Mouse (Mus musculus): ENCODE data around the gene Vmn1r204. TPM values are rescaled to one million over a fixed set of nuclear protein-coding genes. Genes with fewer than 3 reads are reported as not detected.

Gene Vmn1r204
- not detected in 2 replicates for polyA plus RNA-seq (2015; fragmentation: Nextera tagmentation; extraction: Ambion mirVana)

DNA sequence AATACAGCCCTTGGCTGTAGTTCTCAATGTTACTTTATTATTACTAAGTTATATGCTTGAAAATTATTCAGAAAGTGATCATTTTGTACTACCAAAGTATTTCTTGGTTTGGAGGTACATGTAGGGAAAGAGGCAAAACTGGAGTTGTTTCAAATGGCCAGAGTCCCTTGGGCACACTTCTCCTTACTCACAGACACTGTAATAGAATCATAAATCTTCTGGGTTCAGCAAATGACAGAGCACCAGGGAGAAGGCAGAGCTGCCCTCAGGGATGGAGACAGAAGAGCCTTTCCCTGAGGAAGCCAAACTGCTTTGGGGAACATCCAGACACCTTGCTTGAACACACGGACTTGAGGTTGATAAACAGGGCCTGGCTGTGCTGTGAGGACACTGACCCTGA, at the start of gene Vmn1r204:
Gene Vmn1r204, plus strand, starts transcription at position 301 of the 400 bp plus-strand sequence.

DNA sequence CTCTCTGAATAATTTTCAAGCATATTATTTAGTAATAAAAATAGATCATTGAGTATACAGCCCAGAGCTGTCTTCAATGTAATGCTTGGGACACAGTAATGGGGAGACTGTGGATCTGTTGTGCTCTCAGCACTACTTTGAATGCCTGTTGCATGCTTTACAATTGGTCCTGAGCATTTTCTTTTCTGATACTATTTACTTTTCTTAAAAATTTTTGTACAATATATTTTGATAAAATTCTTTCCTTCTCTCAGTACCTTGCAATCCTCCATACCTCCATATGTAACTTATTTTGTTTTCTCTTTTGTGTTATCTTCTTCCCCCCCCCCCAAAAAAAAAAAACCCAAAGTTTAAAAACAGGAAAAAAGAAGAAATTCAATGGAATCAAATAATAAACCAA, 47.7 kb upstream of the Vmn1r204 start, which contains the start of gene Vmn1r202:
Gene Vmn1r202, minus strand, starts transcription at position 101 of the 400 bp plus-strand sequence.

DNA sequence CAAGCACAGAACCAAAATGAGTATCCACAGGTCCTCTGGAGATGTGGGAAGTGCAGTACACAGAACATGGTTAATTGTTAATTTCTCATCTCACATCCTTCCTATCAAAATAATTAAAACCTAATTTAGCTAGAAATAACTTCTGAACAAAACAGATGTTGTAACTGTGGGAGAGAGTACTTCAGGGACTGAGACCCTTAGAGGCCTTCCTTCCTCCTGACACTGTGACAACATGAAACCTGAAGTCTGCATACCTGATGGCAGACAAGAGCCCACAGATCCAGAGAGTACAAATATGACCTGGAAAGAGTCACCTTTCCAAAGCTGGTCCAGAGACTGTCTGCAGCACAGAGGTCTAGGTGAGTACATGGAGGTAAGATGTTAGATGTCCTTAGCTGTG, 35.2 kb upstream of the Vmn1r204 start, which contains the start of gene Vmn1r203:
Gene Vmn1r203, plus strand, starts transcription at position 301 of the 400 bp plus-strand sequence.

DNA sequence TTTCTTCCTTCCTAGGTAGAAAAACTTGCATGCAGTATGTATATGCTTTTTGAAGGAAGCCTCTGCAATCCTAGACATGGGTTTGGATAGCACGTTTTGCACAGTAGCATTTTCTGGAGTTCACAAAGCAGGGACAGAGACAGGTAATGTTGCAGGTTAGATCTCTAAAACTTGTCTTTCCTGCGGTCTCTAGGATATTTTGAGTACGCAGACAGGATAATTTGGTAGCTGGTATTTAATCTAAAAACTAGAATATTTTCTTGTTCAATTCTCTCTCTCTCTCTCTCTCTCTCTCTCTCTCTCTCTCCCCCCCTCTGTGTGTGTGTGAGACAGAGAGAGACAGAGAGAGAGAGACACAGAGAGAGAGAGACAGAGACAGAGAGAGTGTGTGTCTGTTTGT, 39.9 kb downstream of the Vmn1r204 start, which contains the start of gene Vmn1r205:
Gene Vmn1r205, minus strand, starts transcription at position 101 of the 400 bp plus-strand sequence.

Other genes with a start within 250 kb of the Vmn1r204 start
- gene Vmn1r197, start 228.6 kb upstream of the Vmn1r204 start, polyA plus RNA-seq (2015; fragmentation: Nextera tagmentation; extraction: Ambion mirVana) = not detected in 2 replicates
- gene Vmn1r198, start 202.8 kb upstream of the Vmn1r204 start, polyA plus RNA-seq (2015; fragmentation: Nextera tagmentation; extraction: Ambion mirVana) = not detected in 2 replicates
- gene Vmn1r199, start 173.4 kb upstream of the Vmn1r204 start, polyA plus RNA-seq (2015; fragmentation: Nextera tagmentation; extraction: Ambion mirVana) = not detected in 2 replicates
- gene Vmn1r200, start 162.8 kb upstream of the Vmn1r204 start, polyA plus RNA-seq (2015; fragmentation: Nextera tagmentation; extraction: Ambion mirVana) = 0.04 TPM in 1 of 2 replicates, not detected in the other
- gene Vmn1r201, start 81.3 kb upstream of the Vmn1r204 start, polyA plus RNA-seq (2015; fragmentation: Nextera tagmentation; extraction: Ambion mirVana) = not detected in 2 replicates
- not detected in 2 replicates for gene Vmn1r202, start 47.8 kb upstream of the Vmn1r204 start, polyA plus RNA-seq (2015; fragmentation: Nextera tagmentation; extraction: Ambion mirVana)
- not detected in 2 replicates for gene Vmn1r203, start 35.1 kb upstream of the Vmn1r204 start, polyA plus RNA-seq (2015; fragmentation: Nextera tagmentation; extraction: Ambion mirVana)
- not detected in 2 replicates for gene Vmn1r205, start 39.8 kb downstream of the Vmn1r204 start, polyA plus RNA-seq (2015; fragmentation: Nextera tagmentation; extraction: Ambion mirVana)
- gene Vmn1r206, start 71.1 kb downstream of the Vmn1r204 start, polyA plus RNA-seq (2015; fragmentation: Nextera tagmentation; extraction: Ambion mirVana) = not detected in 2 replicates
- not detected in 2 replicates for gene Vmn1r207-ps, start 176.4 kb downstream of the Vmn1r204 start, polyA plus RNA-seq (2015; fragmentation: Nextera tagmentation; extraction: Ambion mirVana)
- gene Vmn1r208, start 224.2 kb downstream of the Vmn1r204 start, polyA plus RNA-seq (2015; fragmentation: Nextera tagmentation; extraction: Ambion mirVana) = not detected in 2 replicates